Mouse (Mus musculus) testis, postnatal 14 days (tissue): Measurements from ENCODE around the gene Mtx3.
"Not testable (repeated sequence)": the region's sequence is repeated elsewhere in the genome, so short reads cannot be mapped to it uniquely, and the experiment has no call there.

ENCODE experiments used
- DNase-seq: peaks from one replicate; pipeline ENCODE4 v3.0.0; 2021; ENCODE audit warnings: low spot score

The Mtx3 gene

DNA sequence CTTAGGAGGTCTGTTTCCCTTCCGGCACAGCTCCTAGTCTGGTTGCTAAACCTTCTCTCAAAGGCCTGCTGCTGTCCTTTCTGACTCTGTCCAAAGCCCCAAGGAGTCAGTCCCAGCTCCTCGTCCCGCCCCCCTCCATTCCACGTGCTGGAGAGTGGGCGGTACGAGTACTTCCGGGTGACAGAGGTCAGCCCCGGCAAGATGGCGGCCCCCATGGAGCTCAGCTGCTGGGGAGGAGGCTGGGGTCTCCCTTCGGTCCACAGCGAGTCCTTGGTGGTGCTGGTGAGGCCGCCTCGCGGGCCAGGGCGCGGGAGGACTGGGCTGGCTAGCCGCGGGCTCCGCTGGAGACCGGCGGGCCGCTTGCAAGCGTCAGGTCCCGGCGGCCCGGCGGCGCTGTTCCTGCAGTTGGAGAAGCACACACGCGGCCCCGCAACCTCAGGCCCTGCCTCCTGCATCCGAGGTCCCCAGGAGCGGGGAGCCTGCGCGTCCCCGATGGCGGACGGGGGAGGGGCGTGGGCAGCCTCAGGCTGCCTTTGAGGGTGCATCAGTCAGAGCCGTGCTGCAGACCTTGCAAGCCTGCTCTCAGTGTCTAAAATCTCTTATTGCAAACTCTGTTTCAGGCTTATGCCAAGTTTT lies at the start of gene Mtx3:
Gene Mtx3, plus strand, starts transcription at position 175 of the 636 bp plus-strand sequence.
- DNase-seq = peak; percentile 90

DNA sequence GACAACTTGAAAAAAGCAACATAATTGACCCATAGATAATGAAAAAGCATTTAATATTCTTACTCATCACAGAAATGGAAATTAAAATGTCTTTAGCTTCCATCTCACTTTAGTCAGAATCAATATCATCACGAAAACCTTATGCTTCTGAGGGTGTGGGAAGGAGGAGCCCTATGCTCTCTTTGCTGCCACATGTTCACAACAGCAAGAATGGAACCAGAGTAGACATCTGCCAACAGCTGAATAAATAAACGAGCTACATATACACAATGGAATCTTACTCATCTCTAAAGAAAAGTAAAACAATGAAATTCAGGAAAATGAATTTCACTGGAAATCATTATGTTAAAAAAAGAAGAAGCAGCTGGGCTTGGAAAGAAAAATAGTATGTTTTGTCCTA lies 45.7 kb upstream of the Mtx3 start:
- DNase-seq = no peak

DNA sequence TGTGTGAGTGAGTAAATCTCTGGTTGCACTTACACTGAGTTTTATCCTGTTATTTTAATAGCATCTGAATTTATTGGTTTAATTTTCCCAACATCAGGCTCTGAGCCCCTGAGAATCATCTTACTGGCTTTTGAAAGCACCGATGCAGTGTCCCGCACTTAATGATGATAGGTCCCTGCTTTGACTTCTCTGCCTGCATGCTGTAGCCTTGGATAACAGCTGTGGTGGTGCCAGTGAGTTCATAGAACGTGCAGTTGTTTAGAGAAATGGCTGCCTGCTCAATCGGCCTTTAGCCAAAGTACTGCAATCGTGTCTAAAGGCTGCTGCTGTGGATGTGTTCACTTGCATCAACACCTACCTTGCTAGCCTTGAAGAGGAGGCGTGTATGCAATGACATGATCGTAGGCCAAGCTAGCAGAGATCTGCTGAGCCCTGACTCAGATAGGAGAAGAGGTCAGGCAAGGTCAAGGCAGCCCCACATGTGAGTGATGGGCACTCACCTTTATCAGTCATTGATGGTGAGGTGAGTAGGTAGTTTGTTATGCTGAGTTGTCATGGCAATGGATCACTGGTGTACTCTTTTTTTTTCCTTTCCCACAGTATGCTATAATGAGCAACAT lies 45.1 kb upstream of the Mtx3 start:
- DNase-seq = no peak

DNA sequence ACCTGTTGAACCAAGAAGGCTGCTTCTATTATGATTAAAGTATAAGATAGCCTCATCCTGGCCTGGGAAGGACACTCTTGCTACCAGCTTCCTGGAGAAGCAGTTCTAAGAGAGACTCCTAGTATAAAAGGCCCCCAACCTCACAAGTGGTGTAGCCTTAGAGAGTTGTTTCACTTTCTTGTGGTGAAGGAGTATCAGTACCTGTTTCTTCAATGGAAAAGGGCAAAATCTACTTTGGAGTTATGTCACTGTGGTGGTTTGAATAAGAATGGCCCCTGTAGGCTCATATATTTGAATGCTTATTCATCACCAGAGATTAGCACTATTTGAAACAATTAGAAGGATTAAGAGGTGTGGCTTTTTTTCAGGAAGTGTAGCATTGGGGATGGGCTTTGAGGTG lies 37.8 kb upstream of the Mtx3 start:
- DNase-seq = no peak

DNA sequence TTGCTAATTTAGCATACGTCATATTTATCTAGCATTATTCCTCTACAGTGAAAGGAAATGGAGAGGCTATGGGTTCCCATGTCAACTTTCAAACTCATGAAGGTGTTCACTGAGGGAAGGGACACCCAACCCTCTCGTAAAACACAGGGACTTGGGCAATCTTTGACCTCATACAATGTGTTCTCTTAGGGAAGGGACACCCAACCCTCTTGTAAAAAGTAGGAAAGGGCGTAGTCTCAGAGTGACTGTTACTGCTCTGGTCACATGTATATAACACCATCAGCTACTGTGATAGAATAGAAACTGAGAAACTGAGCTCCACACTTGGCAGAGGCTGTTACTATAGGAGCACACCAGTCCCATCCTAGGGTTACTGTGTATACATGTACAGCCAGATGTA lies 36.7 kb upstream of the Mtx3 start:
- no peak for DNase-seq

DNA sequence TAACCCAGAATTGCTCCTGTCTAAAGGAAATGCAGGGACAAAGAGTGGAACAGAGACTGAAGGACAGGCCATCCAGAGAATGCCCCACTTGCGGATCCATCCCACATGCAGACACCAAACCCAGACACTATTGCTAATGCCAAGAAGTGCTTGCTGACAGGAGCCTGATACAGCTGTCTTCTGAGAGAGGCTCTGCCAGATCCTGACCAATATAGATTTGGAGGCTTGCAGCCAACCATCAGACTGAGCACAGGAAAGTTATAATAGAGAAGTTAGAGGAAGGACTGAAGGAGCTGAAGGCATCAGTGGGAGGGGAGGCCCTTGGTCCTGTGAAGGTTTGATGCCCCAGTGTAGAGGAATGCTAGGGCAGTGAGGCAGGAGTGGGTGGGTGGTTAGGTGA lies 34.0 kb upstream of the Mtx3 start:
- not testable (repeated sequence) for DNase-seq

DNA sequence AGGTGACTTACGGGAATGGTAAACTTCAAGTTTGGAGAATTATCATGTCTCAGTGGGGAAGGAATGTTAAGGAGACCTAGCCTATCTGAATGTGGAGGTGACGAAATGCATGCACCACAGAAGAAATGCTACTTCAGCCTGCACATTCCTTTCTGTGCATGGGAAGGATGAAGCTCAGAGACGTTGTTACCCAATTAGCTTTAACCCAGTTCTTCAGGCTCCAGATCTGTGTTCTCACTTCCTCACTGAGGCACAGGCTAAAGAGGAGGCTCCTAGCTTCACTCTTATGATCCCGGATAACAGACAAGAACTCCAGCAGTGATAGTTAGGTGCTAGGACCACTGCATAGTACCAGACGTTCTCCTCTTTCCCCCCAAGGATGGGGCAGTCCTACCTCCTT lies 28.2 kb upstream of the Mtx3 start:
- DNase-seq = no peak

DNA sequence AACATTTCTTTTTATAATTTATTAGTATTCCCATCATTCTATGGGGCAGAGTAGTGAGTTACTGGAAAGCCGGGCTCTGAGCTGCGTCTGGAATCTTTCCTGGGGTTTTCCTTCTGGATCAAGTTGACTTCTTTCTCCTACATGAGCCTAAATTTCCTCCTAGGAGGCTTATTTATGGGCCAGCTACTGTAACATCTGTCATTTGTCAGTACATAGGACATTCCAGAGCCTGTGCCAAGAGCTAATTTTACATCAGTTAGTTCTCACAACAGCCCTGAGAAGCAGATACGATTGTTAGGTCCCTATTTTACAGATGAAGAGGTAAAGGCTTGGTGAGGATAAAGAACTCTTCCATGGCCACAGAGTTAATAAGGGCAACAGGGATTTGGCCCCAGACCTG lies 27.2 kb upstream of the Mtx3 start:
- DNase-seq = no peak

DNA sequence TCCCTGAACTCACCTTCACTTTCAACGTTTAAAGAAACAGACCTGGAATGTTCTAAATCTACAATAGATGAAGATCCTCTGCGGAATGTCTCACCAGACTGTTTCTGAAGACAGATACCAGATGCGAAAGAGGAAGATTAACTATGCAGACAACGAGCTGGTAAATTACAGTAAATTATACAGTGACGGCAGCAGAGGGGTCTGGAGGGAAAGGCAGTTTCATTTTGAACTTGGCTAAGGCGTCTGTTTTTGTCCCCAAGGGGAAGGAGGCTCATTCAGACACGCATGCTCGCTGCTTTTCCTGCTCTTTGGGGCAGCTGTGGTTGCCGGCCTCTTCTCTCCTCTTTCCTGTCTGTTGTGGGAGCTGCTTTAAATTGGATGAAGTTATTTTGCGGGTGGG lies 15.7 kb upstream of the Mtx3 start:
- no peak for DNase-seq

DNA sequence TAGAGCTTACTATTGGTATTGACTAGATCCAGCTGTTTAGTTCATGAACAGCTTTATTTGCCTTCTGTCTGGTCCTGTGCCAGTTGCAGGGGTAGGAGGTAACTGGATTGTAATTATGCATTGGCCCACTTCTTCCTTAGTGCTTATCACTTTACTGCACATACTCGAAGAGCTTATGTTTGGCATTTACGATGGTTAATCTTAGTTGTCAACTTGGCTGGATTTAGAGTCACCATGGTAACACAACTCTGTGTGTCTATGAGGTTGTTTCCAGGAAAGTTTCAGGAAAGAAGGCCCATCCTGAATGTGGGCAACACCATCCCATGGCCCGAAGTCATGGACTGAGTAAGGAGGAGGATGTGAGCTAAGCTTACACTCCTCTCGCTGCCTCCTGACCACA lies 11.4 kb upstream of the Mtx3 start:
- no peak for DNase-seq

DNA sequence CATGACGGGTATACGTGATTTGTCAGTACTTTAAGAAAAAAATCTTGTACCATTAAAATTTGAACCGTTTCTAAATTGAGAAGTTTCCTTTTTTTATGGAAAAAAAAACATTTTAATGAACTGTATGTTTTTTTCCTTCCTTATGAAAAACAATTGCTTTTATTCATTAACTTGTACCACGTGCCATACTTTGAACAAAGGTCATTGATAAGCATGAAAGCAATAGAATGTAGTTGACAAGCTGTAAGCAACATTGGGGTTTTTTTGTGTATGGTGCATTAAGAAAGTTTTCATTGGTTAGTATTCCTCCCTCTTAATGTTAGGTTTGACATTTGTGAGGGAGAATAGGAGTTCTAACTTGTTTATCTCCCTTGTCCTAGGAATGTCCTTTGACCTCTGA lies 1.9 kb downstream of the Mtx3 start:
- no peak for DNase-seq

DNA sequence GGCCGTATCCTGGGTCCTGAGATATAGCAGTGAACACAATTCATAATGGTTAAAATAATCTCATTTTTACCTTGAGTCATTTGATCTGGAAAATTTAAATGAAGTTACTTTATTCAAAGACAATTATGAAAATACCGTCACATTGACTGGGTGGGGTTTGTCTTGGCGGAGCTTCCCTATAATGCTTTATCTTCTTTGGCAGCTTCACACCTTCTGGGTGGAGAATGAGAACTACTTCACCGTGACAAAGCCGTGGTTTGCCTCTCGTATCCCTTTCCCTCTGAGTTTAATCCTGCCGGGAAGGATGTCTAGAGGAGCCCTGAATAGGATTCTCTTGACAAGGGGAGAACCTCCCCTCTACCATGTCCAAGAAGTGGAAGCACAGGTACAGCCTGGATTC lies 2.8 kb downstream of the Mtx3 start:
- DNase-seq = no peak

DNA sequence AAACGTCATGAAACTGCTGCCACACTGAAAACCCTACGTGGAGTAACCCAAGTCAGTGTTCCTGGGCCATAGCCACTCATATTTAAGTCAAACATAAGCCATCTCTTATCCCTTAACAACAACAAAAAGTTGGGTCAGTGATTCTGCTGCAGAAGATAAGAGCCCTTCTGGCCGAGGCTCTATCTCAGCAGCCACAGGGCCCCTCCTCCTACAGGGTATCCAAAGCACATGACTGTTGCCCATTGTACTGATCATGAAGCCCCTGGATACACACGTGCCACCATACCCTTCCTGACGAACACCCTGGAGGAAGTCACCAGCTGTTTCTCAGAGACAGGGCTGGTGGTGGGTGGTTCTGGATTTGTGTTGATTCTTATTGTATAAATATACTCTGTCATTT lies 3.4 kb downstream of the Mtx3 start:
- DNase-seq = no peak

DNA sequence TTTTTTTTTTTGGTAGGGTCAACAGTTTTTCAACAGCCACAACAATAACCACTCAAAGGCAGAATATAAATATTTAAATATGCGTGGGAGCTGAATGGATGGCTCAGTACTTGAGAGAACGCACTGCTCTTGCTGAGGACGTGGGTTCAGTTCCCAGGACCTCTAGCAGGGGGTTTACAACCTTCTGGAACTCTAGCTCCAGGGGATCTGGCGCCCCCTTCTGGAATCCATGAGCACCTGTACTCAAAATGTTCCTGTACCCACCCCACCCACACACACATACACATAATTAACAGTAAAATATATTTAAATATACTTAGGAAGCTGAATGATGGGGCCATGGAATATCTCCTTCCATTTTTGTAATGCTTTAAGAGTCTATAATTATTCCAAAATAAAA lies 11.3 kb downstream of the Mtx3 start:
- DNase-seq = no peak

DNA sequence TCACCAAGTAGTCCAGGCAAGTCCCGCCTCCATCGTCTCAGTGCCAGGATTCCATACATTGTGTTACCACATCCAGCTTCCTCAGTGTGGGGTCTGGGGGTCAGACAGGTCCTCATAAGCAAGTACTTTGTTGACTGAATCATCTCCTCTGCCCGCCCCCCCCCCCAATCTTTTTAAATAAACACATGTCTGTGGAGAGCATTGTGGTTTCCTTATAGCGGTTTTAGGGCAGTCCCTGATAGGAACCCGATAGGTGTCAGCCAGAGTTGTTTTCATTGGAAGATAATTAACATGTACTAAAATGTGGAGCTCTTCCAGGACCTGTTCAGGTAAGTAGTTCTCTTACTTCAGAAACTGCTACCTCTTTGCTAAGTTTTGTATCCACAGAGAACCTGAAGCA lies 14.2 kb downstream of the Mtx3 start:
- DNase-seq = no peak

DNA sequence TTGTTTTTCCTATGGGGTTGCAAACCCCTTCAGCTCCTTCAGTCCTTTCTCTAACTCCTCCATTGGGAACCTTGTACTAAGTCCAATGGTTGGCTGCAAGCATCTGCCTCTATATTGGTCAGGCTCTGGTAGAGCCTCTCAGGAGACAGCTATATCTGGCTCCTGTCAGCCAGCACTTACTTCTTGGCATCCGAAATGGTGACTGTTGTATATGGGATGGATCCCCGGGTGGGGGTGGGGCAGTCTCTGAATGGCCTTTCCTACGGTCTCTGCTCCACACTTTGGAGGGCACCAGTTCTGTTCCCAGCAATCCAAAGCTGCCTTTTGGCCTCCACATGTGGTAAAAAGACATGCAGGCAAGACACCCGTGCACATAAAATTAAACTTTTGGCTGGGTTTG lies 15.4 kb downstream of the Mtx3 start:
- no peak for DNase-seq

DNA sequence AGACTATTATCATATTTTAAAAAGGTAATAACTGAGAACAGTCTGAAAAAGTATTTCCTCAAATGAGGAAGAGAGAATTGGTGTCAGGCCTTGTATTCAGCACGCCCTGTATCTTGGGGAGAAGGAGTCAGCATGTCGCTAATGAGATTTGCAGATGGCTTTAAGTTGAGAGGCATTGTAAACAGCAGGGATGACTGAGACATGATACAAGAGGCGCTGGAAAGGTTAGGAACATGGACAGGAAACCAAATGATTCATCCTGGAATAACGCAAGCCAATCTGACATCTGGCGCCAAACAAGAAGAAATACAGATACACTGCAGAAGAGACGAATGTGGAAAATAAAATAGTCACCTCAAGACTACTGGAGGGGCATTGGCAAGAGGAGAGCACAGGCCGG lies 20.8 kb downstream of the Mtx3 start:
- no peak for DNase-seq

DNA sequence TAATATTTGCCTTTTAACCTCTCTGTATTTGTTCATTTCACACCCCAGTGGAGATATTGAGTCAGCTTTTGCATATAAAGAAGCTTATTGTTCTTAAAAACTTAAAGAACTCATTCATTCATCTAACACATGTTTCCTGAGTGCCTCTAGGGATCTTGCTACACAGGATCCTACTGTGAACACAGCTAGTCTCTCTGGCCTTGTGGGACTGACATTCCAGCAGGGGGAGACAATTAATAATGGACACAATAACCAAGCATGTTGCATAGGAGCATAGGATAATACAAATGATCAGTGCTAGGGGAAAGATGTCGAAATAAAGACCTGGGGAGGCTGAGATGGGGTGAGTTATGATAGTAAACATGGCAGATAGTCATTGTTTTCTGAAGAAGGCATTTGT lies 22.1 kb downstream of the Mtx3 start:
- no peak for DNase-seq

DNA sequence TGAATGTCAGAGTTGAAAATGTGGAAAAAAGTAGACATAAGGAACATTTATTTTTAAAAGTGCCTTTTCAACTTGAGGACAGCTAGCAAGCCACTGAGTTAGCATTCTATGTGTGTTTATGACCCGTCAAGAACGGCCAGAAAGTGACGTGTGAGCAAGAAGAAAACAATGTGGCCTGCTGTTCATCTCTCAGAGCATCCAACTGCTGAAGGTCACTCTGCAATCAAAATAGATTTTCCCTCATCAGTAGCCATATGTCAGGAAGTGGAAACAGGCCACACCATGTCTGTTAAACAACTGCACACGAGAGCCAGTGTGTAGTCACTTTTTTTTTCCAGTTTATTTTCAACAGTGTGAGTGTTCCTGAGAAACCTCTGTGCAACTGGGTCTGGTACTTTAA lies 35.0 kb downstream of the Mtx3 start:
- DNase-seq = no peak

DNA sequence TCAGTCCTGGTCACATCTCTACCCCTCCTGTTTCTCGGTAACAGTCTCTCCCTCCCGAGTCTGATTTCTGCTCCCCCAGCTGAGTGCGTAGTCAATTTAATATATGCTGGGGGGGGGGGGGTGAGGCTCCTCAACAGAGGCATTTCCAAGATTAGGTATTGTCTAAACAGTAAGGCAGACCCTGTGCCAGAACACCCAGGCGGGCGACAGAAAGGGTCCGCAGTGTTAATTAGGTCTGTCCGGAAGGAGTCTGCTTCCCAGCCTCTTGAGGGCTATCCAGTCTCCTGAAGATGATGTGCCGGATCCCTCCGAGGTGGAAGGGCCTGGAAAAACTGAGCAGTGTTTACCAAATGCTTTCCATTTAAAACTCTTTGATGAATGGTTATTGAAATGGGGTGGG lies 35.4 kb downstream of the Mtx3 start:
- no peak for DNase-seq

DNA sequence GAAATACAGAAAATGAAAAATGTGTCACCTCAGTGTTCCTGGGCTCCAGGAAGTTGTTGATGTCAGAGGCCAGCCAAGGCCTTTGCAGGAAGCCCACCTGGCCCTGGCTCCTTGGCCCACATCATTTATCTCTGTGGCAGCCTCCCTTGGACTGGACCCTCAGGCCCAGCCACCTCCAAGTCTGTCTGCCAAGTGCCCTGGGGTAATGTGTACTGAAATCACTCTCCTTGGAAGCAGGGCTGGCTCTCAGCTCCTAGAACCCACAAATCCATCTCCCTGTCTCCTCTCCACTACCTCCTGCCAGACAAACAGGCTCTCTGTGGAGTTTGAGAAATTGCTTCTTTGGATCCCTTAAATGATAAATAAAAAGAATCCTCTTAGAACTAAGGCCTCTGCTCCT lies 36.0 kb downstream of the Mtx3 start:
- DNase-seq = no peak

DNA sequence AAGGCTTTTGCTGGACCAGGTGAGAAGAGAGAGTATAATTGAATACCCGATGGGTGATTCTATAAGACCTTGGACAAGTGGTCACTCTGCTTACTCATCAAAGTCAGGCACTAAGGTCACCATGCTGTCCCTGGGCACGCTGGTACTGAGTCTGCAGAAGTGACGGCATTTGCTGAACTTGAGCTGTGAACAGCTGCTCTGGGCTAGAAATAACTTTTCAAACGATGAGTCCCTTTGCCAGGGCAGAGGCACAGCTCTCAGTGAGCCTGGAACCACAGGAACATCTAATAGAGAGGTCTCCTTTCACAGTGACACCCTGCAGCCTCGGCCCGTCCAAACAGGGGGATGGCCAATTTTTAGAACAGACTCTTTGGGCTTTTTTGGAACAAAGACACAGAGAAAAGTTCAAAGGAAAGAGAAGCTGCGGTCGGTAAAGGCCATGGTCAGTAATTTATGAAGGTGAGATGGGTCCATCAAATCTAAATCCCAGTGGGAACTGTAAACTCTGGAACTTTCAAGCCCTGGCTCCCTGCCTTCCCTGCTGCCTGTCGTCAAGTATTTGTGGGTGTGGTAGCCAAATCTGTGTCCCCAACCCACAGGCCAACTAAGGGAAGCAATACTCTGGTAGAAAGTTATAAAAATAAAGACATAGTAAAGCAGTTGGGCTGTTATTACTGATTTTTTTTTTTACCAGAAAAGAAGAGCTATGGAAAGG lies 37.9 kb downstream of the Mtx3 start:
- DNase-seq = peak; percentile 1

DNA sequence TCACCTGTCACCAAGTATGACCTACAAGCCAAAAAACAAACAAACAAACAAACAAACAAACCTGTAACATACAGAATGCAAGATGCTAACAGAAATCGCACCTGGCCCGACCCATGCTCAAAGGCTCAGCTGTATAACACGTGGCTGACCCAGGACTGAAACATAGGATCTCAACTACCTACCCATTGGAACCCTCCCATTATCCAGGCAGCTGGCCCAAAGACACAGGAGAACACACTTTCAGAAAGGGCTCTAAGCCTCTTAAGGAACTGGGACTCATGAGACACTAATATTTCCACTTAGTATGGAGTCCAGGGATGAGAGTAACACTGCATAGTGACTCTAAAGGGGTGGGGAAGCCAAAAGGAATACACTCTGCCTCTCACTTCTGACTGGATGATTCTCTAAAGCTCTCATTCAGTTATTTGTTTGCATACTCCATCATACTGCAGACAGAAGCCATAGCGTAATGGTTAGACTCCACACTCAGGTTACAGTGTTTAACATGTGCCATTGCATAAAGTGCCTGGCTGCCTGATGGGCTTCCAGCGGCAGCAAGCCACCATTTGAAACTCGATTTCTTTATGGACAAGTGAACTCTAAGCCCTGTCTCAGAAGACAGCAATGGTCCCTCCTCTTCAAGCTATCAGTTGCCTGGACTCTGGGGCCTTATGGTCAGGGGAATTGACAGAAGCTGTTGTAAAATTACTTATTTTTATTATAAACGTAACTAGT lies 38.6 kb downstream of the Mtx3 start:
- DNase-seq = peak; percentile 1
